Mouse (Mus musculus) gastrocnemius, postnatal 4 days (tissue): ENCODE data around the gene Slc16a13. TPM values are rescaled to one million over a fixed set of nuclear protein-coding genes. Genes with fewer than 3 reads are reported as not detected.
"Not testable (repeated sequence)": the region's sequence is repeated elsewhere in the genome, so short reads cannot be mapped to it uniquely, and the experiment has no call there.

ENCODE experiments used
- DNase-seq, 2 experiments: peaks; one replicate each; pipeline ENCODE4 v3.0.0; 2021 to 2022; ENCODE audit warnings: low spot score in 2 of 2, mixed read lengths in 2 of 2
- microRNA-seq: library from miRNA; unstranded; fragments of <30 nt; microRNA quantifications from one replicate; pipeline ENCODE4 v1.2.0, GENCODE M21; 2021
- total RNA-seq, 2 experiments: library from RNA; stranded (reverse); gene quantifications; 2 replicates each; pipeline ENCODE4 v1.2.3; 2021

Slc16a13 gene
- total RNA-seq, 2 experiments from 2014 or later, result 2.6 to 3.2 TPM

DNA sequence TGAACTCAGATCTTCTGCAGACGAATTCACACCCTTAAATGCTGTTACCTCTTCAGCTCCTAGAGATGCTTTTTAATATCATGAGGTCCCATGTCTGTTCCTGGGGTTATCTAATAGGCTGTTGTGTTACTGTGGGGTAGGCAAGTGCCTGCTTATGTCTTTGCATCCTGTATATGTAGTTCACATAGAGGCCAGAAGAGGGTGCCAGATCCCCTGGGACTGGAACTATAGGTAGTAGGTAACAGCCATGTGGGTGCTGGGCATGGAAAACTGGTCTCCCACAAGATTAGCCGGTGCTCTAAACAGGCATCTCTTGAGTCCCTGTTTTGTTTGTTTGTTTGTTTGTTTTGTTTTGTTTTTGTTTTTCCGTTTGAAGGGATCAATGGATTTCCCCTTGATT lies 49.0 kb downstream of the Slc16a13 start:
- no peak for DNase-seq

DNA sequence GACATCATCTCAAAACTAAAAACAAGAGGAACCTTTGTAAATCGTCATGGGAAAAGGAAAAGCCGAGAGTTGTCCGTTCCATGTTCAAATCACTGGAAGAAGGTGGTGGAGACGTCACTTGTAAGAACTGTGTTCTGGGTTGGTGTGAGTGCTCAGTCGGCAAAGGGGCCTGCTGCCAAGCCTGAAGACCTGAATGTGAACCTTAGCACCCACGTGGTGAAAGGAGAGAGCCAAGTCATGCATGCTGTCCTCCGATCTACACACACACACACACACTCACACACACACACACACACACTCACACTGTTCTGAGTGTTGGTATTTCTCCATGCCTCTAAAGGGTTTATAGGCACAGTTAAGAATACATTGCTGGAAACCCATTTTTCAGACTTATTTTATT lies 49.7 kb downstream of the Slc16a13 start:
- no peak for DNase-seq

- no peak for DNase-seq
Observed at GRCm38 (mm10) chr11:70170291-70170690, 50.6 kb downstream of the Slc16a13 start.

DNA sequence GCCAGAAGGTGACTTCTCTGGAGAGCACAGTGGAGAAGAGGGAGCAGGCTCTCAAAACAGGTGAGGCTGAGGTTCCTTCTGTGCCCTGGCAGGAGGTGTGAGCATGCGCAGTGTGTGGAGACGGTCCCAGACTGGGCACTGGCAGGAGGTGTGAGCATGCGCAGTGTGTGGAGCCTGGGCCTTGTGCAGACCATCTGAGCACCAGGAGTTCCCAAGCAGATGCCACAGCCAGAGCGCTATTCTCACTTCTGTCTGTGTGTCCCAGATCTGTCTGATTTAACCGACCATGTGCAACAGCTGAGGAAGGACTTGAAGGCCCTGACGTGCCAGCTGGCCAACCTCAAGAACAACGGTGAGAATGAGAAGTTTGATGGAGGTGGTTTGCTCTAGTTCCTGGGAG lies 51.4 kb downstream of the Slc16a13 start:
- DNase-seq, result not testable (repeated sequence)

DNA sequence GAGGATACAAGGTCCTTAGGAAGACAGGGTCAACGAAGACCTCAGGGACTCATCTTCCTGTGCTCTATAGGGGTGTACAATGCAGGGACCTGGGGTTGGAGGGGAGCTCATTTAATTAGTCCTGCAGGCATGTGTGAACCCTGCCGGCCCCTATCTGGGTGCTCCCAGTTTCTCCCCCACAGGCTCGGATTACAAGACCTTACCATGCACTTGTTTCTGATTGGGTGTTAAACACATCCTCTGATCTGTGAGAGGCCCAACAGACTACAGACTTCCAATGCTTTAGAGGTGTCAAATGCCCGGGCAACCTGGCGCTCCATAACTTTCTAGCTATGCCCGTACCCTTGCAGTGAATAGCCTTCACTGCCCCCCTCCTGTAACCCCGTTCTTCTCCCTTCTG lies 52.7 kb downstream of the Slc16a13 start:
- DNase-seq, result no peak

Small RNA genes within 50 kb of the gene (microRNA-seq; reads per million reads assigned to microRNA genes)
- gene Mir195a, result 1,016 reads per million, percentile 76 among the genes with 10 or more reads in this experiment
- not detected for gene Mir497
- not detected for gene Mir497b

Other genes starting within 250 kb of the Slc16a13 start
- gene Ctdnep1, start 239.9 kb downstream of the Slc16a13 start, total RNA-seq, result 100 to 1,000 TPM; 204 to 229 TPM
- gene Elp5, start 238.5 kb downstream of the Slc16a13 start, total RNA-seq, result 10 to 100 TPM; 61.9 to 63.7 TPM
- 100 to 1,000 TPM; 234 to 246 TPM for gene Gabarap, start 229.9 kb downstream of the Slc16a13 start, total RNA-seq
- 10 to 100 TPM; 31.5 to 34.7 TPM for gene Phf23, start 225.3 kb downstream of the Slc16a13 start, total RNA-seq
- 10 to 100 TPM; 19.1 to 22.8 TPM for gene Dvl2, start 220.5 kb downstream of the Slc16a13 start, total RNA-seq
- gene Acadvl, start 205.7 kb downstream of the Slc16a13 start, total RNA-seq, result 100 to 1,000 TPM; 233 to 241 TPM
- gene Dlg4, start 204.1 kb downstream of the Slc16a13 start, total RNA-seq, result 10 to 100 TPM; 23.9 to 33.8 TPM
- gene Asgr1, start 167.0 kb downstream of the Slc16a13 start, total RNA-seq, result under 1 TPM in 1 of 2 experiments, not detected in 1; 0.62 TPM
- under 1 TPM in 1 of 2 experiments, not detected in 1; 0.62 TPM for gene Asgr2, start 128.4 kb downstream of the Slc16a13 start, total RNA-seq
- gene Mgl2, start 90.7 kb downstream of the Slc16a13 start, total RNA-seq, result 1 to 10 TPM; 2.8 to 4.2 TPM
- gene Clec10a, start 64.9 kb downstream of the Slc16a13 start, total RNA-seq, result 10 to 100 TPM in 1 of 2 experiments, 1 to 10 TPM in 1; 8.6 to 10.5 TPM
- gene Slc16a11, start 8.3 kb downstream of the Slc16a13 start, total RNA-seq, result not detected
- 10 to 100 TPM; 20.2 to 22.2 TPM for gene Bcl6b, start 8.7 kb upstream of the Slc16a13 start, total RNA-seq
- gene 0610010K14Rik, start 16.9 kb upstream of the Slc16a13 start, total RNA-seq, result 10 to 100 TPM; 51.4 to 56.9 TPM
- gene Gm21988, start 18.8 kb upstream of the Slc16a13 start, total RNA-seq, result 1 to 10 TPM; 2.5 to 4.1 TPM
- gene Rnasek, start 18.8 kb upstream of the Slc16a13 start, total RNA-seq, result 100 to 1,000 TPM in 1 of 2 experiments, 10 to 100 TPM in 1; 83.0 to 103 TPM
- gene Alox12, start 34.3 kb upstream of the Slc16a13 start, total RNA-seq, result 1 to 10 TPM; 1.3 to 1.7 TPM
- under 1 TPM in 1 of 2 experiments, not detected in 1; 0.13 TPM for gene Alox12e, start 101.6 kb upstream of the Slc16a13 start, total RNA-seq
- gene Alox15, start 131.0 kb upstream of the Slc16a13 start, total RNA-seq, result under 1 TPM; 0.13 to 0.25 TPM
- 10 to 100 TPM; 26.1 to 26.5 TPM for gene Pelp1, start 189.0 kb upstream of the Slc16a13 start, total RNA-seq
- gene Arrb2, start 211.6 kb upstream of the Slc16a13 start, total RNA-seq, result 10 to 100 TPM; 20.4 to 24.7 TPM
- 10 to 100 TPM; 11.2 TPM for gene Med11, start 230.9 kb upstream of the Slc16a13 start, total RNA-seq
- 1 to 10 TPM in 1 of 2 experiments, under 1 TPM in 1; 0.96 to 1.3 TPM for gene Zmynd15, start 238.4 kb upstream of the Slc16a13 start, total RNA-seq
- gene Cxcl16, start 238.9 kb upstream of the Slc16a13 start, total RNA-seq, result 1 to 10 TPM; 5.0 to 5.1 TPM